Mouse (Mus musculus): ENCODE results near the gene Ralgds.
A peak's percentile ranks its signal among the peaks of the same experiment; 100 is the strongest.

The Ralgds gene

GRCm38 (mm10) chr2:28564380-28564779, 51.5 kb downstream of the Ralgds start:
- DNase-seq (ENCODE audit: low spot score), result no peak

GRCm38 (mm10) chr2:28566545-28566944, 53.6 kb downstream of the Ralgds start:
- no peak for DNase-seq (ENCODE audit: low spot score)

GRCm38 (mm10) chr2:28569903-28570302, 57.0 kb downstream of the Ralgds start:
- no peak for DNase-seq (ENCODE audit: low spot score)

- DNase-seq (ENCODE audit: low spot score), result no peak
Observed at GRCm38 (mm10) chr2:28575341-28575740, 62.4 kb downstream of the Ralgds start.

GRCm38 (mm10) chr2:28576815-28577214, 63.9 kb downstream of the Ralgds start:
- no peak for DNase-seq (ENCODE audit: low spot score)

GRCm38 (mm10) chr2:28578003-28578402, 65.1 kb downstream of the Ralgds start:
- peak; percentile 45 for DNase-seq (ENCODE audit: low spot score)

- peak; percentile 87 for DNase-seq (ENCODE audit: low spot score)
Observed at GRCm38 (mm10) chr2:28582647-28583353, 69.9 kb downstream of the Ralgds start.

- no peak for DNase-seq (ENCODE audit: low spot score)
Observed at GRCm38 (mm10) chr2:28583651-28584050, 70.7 kb downstream of the Ralgds start, which contains the start of gene Gtf3c5. Gene Gtf3c5, minus strand, starts transcription at chr2:28583751.

- DNase-seq (ENCODE audit: low spot score), result peak; percentile 81
Observed at GRCm38 (mm10) chr2:28585043-28585571, 72.2 kb downstream of the Ralgds start.

GRCm38 (mm10) chr2:28585730-28586129, 72.8 kb downstream of the Ralgds start:
- no peak for DNase-seq (ENCODE audit: low spot score)

GRCm38 (mm10) chr2:28588574-28588973, 75.6 kb downstream of the Ralgds start:
- DNase-seq (ENCODE audit: low spot score), result no peak

GRCm38 (mm10) chr2:28591479-28591878, 78.6 kb downstream of the Ralgds start:
- no peak for DNase-seq (ENCODE audit: low spot score)

GRCm38 (mm10) chr2:28592809-28593208, 79.9 kb downstream of the Ralgds start:
- DNase-seq (ENCODE audit: low spot score), result peak; percentile 52

GRCm38 (mm10) chr2:28596021-28596420, 83.1 kb downstream of the Ralgds start:
- DNase-seq (ENCODE audit: low spot score), result no peak

- no peak for DNase-seq (ENCODE audit: low spot score)
Observed at GRCm38 (mm10) chr2:28596998-28597397, 84.1 kb downstream of the Ralgds start.

GRCm38 (mm10) chr2:28597733-28598547, 85.0 kb downstream of the Ralgds start:
- no peak for DNase-seq (ENCODE audit: low spot score)

- DNase-seq (ENCODE audit: low spot score), result no peak
Observed at GRCm38 (mm10) chr2:28598692-28599568, 86.0 kb downstream of the Ralgds start.

- no peak for DNase-seq (ENCODE audit: low spot score)
Observed at GRCm38 (mm10) chr2:28599569-28599900, 86.6 kb downstream of the Ralgds start.

GRCm38 (mm10) chr2:28601720-28602590, 89.0 kb downstream of the Ralgds start:
- no peak for DNase-seq (ENCODE audit: low spot score)
